Comparison of ENCODE assay signal across 21 mouse cellular contexts in the genomic region with DNA sequence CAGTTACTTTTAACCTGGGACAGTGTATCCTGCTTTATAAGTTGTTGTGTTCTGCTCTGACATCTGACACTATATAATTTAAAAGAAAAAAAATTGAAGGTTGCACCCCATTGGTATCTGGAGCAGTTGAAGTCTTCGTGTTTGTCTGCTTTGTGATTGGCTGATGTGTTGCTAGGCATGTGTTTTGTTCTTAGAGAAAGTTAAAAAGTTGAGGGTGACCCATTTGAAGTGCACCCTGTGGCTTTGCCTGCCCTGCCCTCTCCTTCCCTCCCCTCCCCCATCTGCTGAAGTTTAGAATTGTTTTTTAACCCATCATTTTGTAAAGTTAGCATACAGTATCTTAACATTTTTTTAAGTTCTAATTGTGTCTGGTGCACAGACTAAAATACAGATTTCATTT.
A peak's percentile ranks its signal among the peaks of the same experiment; 100 is the strongest.
DNase-seq lines count a peak whose midpoint lies in the region; TF ChIP-seq lines count a peak whose summit lies in the region.
"Had no signal": no experiment of that assay in that cellular context is flagged by ENCODE, and none has a peak within 500 bp of the region (broad histone marks: within the 10 kb centered on the region; RNA-seq: fewer than 3 reads in every experiment).

No protein-coding gene starts in this region.

- WGBS in thymus, adult 2 months = 0% methylated on average over 1 of the region's 1 CpGs

- H3K27ac ChIP-seq in thymus, adult 2 months (ENCODE audit: control insufficient read depth, insufficient read depth, low read length) = no peak overlapping the region
- H3K27ac ChIP-seq: embryonic facial prominence, embryonic 13.5 days; forebrain, embryonic 13.5 days; limb, embryonic 10.5 days; liver, embryonic 15.5 days; lung, embryonic 15.5 days; midbrain, embryonic 12.5 days had no signal

- H3K4me3 ChIP-seq in thymus, adult 2 months (ENCODE audit: control insufficient read depth, insufficient read depth, low read length) = no peak overlapping the region
- H3K4me3 ChIP-seq: embryonic facial prominence, embryonic 13.5 days; erythroblast, embryonic 14.5 days; forebrain, embryonic 13.5 days; hindbrain, embryonic 10.5 days; limb, embryonic 10.5 days; liver, embryonic 15.5 days; lung, embryonic 15.5 days; midbrain, embryonic 12.5 days had no signal

- no peak for TF ChIP-seq POLR2A in thymus, adult 2 months (IDR thresholded peaks at IDR 0.05; ENCODE audit: control insufficient read depth, extremely low read depth, insufficient read depth, low read length, poor library complexity)

- no peak for TF ChIP-seq CTCF in thymus, adult 2 months (IDR thresholded peaks at IDR 0.05; ENCODE audit: borderline replicate concordance, control insufficient read depth, extremely low read depth, insufficient read depth, low read length, poor library complexity)

- H3K36me3 ChIP-seq in thymus, adult 2 months (ENCODE audit: control insufficient read depth, insufficient read depth, low read length) = no peaks in the 10 kb centered on the region
- H3K36me3 ChIP-seq: embryonic facial prominence, embryonic 13.5 days; hindbrain, embryonic 10.5 days; limb, embryonic 10.5 days; liver, embryonic 15.5 days; lung, embryonic 15.5 days; midbrain, embryonic 12.5 days had no signal

- no peaks in the 10 kb centered on the region for H3K27me3 ChIP-seq in thymus, adult 2 months (ENCODE audit: control insufficient read depth, insufficient read depth, low read length)
- H3K27me3 ChIP-seq: embryonic facial prominence, embryonic 13.5 days; forebrain, embryonic 13.5 days; liver, embryonic 15.5 days; lung, embryonic 15.5 days; midbrain, embryonic 12.5 days had no signal

- peaks cover 23% of the 10 kb centered on the region for H3K4me1 ChIP-seq in thymus, adult 2 months (replicated peaks; ENCODE audit: control insufficient read depth, insufficient read depth, low read length)

- DNase-seq in lung, postnatal 25 days (ENCODE audit: low spot score) = peak; percentile 40
- DNase-seq in lung, postnatal 4 days = no peak
- peak; percentile 77 for DNase-seq in T-cell, adult 2 months (ENCODE audit: low spot score)
- DNase-seq in thymus, adult 2 months = peak; percentile 61
- no peak for DNase-seq in MN1 (ENCODE audit: low spot score)
- DNase-seq in left cerebral cortex, postnatal 14 days (ENCODE audit: low spot score in 2 of 2) = no peak
- no peak for DNase-seq in urinary bladder, postnatal 10 days (ENCODE audit: low spot score)
- DNase-seq: adrenal gland, adult 8-10 months; cerebellum, adult 11-12 months; kidney, adult 11 months; liver; right cerebral cortex, postnatal 25 days; spleen, adult 18-20 months had no signal

- intact Hi-C loops in left cerebral cortex, postnatal 14 days (cut with DNase I) = no loop called here

Comparison
In these comparisons a context has a peak if more than half of its experiments do, and no peak if none do; other contexts are left out.
1. DNase-seq: peak in lung, postnatal 25 days (single experiment), T-cell, adult 2 months (single experiment) and thymus, adult 2 months (single experiment); none in lung, postnatal 4 days (0 of 2), MN1 (single experiment), left cerebral cortex, postnatal 14 days (0 of 2) and urinary bladder, postnatal 10 days (single experiment).